Mouse (Mus musculus) left cerebral cortex, adult 18-20 months (tissue): ENCODE data around the gene Emc3. TPM values are rescaled to one million over a fixed set of nuclear protein-coding genes. Genes with fewer than 3 reads are reported as not detected.

Experiments used
- DNase-seq, 2 experiments: peaks; one replicate each; pipeline ENCODE4 v3.0.0; 2021 to 2022; ENCODE audit warnings: low spot score in 2 of 2, mixed read lengths in 1 of 2
- total RNA-seq, 2 experiments: library from RNA; stranded (reverse); gene quantifications; 2 replicates each; pipeline ENCODE4 v1.2.3; 2021

Emc3 gene
- total RNA-seq, 2 experiments from 2014 or later, result 71.8 to 77.6 TPM

DNA sequence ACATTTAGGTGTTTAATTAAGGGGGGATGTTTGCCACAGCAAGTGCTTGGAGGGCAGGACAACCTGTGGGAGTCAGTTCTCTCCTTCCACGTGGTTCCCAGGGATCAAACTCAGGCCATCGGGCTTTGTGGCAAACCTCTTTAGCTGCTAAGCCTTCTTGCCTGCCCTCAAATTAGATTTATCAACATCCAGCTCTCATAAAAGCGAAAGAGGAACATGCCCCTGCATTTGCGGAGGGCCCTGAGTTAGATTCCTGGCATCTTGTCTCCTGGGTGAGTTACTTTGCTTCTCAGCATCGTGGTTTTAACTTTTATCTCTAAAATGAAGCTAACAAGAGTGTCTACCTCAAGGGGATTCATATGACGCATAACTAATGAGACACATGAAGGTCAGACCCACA lies 32.1 kb downstream of the Emc3 start:
- no peak for DNase-seq

DNA sequence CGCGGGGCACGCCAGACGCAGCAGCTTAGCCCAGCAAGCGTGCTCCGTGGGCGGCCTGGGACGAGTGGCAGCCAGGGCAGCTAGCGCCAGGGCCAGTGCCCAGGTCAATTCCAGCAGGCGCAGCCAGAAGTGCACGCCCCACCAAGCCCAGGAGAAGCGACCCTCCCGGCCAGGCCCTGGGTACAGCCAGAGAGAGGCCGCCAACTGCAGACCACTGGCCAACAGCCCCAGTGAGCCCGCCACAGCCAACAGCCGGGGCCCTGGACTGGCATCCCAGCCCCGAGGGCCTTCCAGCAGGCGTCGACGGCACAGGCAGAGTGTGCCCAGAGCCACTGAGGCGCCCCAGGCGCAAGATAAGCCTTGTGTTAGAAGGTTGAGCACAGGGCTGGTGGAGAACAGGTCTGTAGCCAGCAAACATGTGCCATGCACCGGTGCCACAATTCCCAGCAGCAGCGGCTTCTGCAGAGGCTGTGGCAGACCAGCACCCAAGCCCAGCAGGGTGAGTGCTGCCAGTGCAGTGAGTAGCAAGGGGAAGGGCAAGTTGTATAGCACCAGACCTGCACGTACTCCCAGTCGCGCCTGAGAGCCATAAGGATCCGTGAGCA lies 36.3 kb downstream of the Emc3 start:
- no peak for DNase-seq

DNA sequence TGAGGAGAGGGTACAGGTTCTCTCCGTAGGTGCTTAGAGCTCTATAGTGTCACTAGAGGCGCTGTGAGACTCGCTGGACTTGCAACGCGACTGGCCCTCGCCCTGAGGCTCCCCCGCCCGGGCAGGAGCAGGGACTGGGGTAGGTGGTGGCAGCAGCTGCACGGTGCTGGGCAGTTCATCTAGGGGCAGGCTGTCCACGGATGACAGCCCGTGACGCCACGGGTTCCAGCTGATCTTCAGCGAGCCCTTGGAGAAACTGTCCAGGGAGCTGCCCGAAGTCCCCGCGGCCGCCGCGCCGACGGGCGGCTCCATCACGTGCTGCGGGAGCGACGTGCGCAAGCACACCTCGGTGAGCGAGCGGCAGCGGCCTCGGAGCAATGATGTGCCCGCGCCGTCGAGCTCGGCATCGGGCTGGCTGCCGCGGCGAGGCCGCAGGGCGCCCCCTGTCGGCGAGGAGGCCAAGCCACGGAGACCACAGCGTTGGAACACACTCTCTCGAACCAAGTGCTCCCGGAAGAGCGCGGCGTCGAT lies 37.1 kb downstream of the Emc3 start:
- DNase-seq, result peak; percentile 62 to 72

DNA sequence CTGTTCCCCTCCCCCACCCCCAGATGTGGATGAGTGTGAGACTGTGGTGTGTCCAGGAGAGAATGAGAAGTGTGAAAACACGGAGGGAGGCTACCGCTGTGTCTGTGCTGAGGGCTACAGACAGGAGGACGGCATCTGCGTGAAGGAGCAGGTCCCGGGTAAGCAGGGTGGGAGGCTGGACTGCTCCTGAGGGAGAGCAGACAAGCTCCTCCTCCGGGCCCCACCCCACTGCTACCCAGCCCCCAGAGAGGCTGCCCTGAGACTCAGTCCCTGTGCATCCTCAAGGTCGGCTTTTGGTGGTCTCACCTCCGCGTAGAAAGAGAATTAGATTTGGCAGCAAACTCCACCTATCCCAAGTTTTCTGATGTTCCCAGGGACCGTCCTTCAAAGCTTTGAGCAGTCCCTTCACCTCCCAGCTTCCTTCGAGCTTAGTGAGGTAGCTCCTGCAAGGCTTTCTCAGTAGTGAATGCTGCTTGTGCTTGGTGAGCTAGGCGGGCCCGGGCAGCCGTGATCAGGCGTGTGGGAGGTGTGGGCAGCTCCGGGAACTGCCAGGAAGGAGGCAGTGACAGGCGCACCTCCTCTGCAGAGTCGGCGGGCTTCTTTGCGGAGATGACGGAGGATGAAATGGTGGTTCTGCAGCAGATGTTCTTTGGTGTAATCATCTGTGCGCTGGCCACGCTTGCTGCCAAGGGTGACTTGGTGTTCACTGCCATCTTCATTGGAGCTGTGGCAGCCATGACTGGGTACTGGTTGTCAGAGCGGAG lies 39.2 kb downstream of the Emc3 start:
- peak; percentile 70 to 82 for DNase-seq

DNA sequence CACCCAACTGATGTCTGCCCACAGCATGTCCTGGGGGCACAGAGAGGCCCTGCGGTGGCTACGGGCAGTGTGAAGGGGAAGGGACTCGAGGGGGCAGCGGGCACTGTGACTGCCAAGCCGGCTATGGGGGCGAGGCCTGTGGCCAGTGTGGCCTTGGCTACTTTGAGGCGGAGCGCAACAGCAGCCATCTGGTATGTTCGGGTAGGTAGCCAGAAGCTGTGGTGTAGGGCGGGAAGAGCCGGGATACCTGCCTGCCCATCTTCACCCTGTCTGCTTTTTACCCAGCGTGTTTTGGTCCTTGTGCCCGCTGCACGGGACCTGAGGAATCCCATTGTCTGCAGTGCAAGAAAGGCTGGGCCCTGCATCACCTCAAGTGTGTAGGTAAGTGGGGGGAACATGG lies 42.0 kb downstream of the Emc3 start:
- DNase-seq, result no peak

DNA sequence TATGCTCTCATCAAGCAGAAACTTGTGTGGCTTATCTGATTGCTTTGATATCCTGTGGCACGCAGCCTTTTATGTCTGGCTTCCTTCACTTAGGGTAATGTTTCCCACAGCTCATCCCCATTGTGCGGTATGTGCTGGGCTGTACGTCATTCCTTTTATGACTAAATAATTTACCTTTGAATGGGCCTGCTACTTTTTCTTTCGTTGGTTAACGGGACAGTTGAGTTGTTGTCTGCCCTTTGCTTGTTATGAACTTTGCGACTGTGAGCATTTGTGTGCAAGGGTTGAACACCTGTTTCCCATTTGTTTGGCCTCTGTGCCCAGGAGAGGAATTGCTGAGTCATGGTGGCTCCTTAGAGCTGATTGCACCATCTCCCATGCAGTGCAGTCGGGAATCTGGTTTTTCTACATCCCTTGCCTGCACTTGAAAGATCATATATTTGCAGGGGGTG lies 44.3 kb downstream of the Emc3 start:
- no peak for DNase-seq

DNA sequence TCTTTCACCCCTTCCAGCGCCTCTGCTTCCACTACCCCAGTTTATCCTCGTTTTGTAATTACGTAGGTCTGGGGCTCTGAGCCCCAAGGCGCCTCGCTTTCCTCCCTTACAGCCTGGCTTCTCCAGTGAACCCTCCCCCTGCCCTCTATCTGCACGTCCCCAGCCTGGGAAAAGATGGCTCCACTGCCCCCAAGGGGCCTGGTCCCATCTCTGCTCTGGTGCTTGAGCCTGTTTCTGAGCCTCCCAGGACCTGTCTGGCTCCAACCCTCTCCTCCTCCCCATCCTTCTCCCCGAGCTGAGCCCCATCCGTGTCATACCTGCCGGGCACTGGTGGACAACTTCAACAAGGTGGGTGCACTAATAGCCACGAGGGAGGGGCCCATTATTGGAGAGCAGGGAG lies 47.7 kb downstream of the Emc3 start:
- no peak for DNase-seq

DNA sequence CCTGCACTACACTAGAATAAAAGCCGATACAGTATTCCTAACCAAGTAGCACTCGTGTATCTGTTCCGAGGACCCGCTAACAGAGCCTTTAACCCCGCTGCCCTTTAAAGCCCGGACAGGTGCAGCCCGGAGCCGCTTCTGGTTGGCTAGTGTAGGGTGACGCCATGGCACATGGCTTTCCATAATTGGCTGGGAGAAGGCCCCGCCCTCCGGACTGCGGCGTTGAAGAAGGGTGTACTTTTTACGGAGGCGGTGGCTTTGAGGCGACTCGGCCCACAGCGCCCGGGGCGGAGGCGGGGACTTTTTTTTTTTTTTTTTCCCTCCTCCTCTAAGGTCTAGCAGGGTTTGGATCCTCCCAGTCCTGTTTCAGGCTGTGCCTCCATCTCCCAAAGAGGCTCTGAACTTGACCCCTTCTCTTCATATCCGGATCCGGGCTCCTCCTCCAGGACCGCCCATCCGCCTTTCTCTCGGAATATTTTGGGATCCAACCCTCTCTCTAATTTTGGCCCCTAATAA lies 48.3 kb downstream of the Emc3 start, which contains the start of gene Creld1:
Gene Creld1 (plus strand): TSS at position 198 of the 516 bp plus-strand sequence.
- peak; percentile 90 to 93 for DNase-seq

DNA sequence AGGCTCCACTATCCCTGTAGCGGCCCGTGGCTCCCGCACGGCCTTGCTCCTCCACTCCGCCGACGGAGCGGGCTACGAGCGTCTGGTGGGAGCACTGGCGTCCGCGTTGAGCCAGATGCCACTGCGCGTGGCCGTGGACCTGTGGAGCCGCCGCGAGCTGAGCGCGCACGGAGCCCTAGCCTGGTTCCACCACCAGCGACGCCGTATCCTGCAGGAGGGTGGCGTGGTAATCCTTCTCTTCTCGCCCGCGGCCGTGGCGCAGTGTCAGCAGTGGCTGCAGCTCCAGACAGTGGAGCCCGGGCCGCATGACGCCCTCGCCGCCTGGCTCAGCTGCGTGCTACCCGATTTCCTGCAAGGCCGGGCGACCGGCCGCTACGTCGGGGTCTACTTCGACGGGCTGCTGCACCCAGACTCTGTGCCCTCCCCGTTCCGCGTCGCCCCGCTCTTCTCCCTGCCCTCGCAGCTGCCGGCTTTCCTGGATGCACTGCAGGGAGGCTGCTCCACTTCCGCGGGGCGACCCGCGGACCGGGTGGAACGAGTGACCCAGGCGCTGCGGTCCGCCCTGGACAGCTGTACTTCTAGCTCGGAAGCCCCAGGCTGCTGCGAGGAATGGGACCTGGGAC lies 48.9 kb downstream of the Emc3 start:
- peak in 1 of 2 experiments; percentile 55 for DNase-seq

DNA sequence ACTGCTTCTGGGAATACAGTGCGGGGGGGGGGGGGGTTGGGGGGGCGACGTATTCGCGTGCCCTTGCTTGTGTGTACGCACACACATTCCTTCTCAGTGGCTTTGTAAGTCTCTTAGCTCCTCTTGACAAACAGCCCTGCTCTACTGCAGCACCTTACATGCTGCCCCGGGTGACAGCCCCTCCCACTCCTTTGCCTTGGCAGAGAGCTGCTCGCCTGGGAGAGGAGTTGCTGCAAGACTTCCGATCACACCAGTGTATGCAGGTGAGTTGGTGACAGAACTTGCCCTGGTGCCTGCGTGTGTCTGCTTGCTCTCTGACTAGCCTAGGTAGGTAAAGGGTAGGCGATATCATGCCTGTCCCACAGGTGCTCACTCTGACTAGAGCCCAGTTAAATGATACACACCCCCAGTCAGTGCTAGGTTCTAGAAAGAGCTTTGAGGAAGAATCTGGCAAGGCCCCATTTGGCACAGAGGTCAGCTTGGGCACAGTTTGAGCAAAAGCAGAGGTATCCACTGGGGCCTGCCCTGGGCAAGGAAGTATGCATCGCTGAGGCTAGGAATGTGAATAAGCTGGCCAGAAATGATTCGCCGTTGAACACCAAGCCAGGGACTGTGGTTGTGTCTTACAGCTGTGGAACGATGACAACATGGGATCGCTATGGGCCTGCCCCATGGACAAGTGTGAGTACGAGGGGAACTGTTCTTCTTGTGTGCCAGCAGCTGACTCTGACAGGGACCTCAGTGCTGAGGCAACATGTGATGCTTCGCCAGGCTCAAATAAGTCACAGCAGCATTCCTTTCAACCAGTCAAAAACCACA lies 50.7 kb downstream of the Emc3 start:
- no peak for DNase-seq

DNA sequence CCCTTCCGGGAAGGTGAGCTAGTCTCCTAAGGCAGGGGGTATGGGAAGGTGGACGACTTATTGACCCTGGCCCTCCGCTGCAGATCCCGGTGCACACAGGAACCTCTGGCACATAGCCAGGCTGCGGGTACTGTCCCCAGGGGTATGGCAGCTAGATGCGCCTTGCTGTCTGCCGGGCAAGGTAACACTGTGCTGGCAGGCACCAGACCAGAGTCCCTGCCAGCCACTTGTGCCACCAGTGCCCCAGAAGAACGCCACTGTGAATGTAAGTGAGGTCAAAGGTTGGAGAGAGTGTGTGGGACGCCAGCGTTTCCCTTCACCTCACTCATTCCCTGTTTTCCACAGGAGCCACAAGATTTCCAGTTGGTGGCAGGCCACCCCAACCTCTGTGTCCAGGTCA lies 52.5 kb downstream of the Emc3 start:
- no peak for DNase-seq

DNA sequence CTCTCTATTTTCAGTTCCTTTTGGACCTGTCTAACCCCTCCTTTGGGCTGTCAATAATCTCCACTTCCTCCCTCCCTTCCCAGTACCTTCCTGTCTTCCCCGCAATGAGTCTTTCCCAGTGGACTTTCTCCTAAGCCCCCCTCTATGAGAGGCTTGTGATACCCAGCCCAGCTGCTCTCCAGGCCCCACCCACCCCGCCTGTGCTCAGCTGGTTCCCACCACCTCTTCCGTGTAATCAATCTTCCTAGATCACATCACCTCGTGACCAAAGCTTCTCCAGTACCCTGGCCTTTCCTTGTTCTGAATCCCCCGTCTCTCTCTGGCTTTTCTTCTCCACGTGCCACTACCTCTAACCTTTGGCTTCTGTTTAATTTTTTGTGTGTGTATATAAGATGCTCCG lies 54.1 kb downstream of the Emc3 start:
- DNase-seq, result no peak

DNA sequence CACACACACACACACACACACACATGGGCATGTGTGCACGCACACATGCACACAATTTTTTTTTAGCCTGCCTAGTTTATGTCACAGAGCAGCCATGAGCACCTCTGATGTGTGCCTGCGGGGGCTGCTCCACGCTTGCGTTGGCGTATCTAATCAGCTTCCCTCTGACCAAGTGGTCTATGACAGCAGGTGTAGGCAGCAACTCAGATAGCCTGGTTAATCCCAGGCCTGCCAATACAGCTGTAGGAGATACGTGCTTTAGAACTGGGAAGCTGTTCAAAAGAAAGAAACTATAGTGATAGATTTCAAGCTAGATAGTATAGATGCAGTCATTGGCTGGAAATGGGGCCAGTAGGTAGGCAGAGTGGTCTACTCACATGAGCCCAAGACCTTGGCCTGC lies 57.7 kb downstream of the Emc3 start:
- no peak for DNase-seq

DNA sequence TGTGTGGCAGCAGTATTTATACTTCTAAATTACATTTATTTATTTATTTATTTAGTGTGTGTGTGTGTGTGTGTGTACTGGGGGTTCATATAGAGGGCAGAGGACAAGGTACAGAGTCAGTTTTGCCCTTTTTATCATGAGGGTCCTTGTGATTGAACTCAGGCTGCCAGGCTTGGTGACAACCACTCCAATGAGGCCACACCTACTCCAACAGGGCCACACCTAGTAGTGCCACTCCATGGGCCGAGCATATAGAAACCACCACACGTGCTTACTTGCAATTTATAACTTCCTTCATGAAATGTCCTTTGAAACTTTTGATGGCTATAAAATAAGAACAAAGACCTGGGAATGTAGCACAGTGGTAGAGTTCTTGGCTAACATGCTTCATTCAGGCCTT lies 58.2 kb downstream of the Emc3 start:
- no peak for DNase-seq

DNA sequence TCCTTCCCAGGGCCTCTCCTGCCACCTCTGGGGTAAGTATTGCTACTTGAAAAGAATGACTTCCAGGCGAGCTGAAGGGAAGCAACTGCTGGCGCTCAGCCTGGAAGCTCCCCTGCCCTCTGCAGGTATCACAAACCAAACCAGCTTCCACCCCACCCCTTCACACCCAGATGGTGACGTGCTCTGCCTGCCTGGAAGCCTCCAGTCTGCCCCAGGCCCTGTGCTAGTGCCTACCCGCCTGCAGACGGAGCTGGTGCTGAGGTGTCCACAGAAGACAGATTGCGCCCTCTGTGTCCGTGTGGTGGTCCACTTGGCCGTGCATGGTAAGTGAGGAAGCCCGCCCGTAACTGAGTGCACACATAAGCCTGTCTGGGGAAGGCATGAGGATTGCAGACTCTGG lies 59.4 kb downstream of the Emc3 start:
- no peak for DNase-seq

DNA sequence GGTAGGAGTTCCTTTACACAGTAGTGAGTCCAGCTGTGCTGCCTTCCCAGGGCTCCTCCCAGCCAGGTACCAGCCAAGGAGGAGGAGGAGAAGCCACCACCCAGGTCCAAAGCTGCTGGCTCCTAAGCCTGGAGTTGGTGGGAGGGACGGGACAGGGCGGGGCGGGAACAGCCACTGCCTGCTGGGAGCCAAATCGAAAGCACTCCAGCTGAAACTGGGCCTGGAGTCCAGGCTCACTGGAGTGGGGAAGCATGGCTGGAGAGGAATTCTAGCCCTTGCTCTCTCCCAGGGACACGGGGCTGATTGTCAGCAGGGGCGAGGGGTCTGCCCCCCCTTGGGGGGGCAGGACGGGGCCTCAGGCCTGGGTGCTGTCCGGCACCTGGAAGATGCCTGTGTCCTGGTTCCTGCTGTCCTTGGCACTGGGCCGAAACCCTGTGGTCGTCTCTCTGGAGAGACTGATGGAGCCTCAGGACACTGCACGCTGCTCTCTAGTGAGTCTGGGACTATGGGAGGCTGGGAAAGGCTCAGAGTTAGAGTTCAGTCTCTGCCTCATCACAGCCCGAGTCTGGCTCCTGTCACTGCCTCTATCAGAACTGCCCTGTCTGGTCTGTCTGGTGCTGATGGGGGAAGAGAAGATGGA lies 60.0 kb downstream of the Emc3 start, which contains the start of gene Il17rc:
Gene Il17rc (plus strand): TSS at position 131 of the 640 bp plus-strand sequence.
- no peak for DNase-seq

DNA sequence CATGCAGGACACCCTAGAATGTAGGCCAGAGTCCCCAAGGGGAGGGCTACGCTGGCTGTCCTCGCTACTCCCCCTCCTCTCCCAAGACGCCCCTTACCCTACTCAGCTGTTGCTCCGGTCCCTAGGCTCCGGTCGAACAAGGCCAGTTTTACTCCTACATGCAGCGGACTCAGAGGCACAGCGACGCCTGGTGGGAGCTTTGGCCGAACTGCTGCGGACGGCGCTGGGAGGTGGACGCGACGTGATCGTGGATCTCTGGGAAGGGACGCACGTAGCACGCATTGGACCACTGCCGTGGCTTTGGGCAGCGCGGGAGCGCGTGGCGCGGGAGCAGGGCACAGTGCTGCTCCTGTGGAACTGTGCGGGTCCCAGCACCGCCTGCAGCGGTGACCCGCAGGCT lies 62.0 kb downstream of the Emc3 start:
- DNase-seq, result peak; percentile 76 to 80

DNA sequence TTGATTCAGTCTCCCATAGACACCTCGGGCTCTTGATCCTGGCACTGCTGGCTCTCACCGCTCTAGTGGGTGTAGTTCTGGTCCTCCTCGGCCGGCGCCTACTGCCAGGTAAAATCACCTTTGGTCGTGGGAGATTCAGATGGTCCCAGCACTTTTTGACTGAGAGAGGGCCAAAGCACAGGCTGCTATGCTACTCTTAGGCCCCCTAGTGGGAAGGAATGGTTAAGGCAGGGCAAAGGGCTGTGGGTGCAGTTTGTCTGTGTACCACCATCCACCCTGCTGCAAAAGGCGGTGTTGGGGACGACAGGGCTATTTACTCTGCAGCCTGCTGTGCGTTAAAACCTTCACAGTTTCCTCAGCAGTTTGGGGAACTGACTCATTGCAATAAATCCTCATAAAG lies 62.4 kb downstream of the Emc3 start:
- peak; percentile 54 to 55 for DNase-seq

DNA sequence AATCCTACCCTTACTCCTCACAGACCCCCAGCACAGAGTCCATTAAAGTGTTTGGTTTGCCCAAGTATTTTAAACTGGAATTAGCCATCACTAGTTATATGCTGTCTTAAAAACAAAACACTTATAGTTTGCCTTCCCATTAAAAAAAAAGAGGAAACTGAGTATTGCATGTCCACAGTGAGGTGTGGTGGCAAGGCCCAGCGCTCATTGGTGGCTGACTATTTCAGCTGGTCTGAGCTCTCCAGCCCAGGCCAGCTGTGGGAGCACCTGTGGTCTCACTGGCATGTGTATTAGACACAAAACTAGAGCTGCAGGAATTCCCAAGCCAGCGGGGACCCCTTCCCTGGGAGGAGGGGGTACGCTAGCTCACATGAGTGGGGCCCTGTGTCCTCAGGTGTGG lies 62.9 kb downstream of the Emc3 start:
- no peak for DNase-seq

DNA sequence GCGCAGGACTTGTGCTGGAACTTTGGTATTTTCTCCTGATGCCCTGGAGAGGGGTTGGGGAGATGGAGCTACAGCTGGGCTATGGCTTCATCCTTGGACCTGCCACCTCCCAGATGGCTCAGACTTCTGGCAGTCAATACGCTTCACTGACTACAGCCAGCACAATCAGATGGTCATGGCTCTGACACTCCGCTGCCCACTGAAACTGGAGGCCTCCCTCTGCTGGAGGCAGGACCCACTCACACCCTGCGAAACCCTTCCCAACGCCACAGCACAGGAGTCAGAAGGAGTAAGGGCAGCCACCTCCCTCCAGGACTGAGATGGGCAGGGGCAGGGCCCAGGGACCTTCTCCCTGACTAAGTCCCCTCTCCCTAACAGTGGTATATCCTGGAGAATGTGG lies 65.8 kb downstream of the Emc3 start:
- DNase-seq, result no peak
